Mouse (Mus musculus) liver, postnatal 0 days (tissue): ENCODE data around the gene Kcnk7.

Source experiments
- CTCF ChIP-seq: sonication (generic); IDR thresholded peaks from 2 replicates; pipeline ENCODE4 v1.5.1; 2016; ENCODE audit warnings: antibody characterized with exemption, low read depth
- EP300 ChIP-seq: IDR thresholded peaks from 2 replicates; pipeline ENCODE4 v1.6.1; 2016; ENCODE audit warnings: antibody characterized with exemption, low read depth, mild to moderate bottlenecking

DNA sequence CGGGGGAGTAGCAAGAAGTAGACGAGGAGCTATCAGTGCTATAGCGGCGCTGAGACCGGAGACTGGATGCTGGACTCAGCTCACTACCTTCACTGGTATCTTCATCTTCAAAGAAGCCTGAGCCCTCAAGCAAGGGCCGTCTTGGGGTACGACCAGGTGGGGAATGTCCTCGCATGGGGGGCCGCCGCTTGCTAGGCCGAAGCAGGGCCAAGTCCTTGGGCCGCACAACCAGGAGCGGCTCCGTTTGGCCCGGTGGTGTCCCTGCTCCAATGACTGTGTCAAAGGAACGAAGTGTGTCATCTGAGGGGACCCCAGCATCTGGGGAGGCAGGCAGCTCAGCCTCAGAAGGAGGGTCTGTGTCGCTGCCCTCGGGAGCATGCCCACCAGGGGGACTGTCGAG lies 18.7 kb upstream of the Kcnk7 start:
- TF ChIP-seq CTCF (no peak), EP300 (no peak)
